Mouse (Mus musculus) cerebellum, adult (tissue): ENCODE results near the gene Arhgap18.
"Not testable (repeated sequence)": the region's sequence is repeated elsewhere in the genome, so short reads cannot be mapped to it uniquely, and the experiment has no call there.

Experiments used
- ATAC-seq: cut with Nextera tagmentation; 2 replicates; pipeline ENCODE4 v1.9.2; 2017; ENCODE audit warnings: mild to moderate bottlenecking, moderate library complexity, mixed read lengths; ENCODE audit not compliant: insufficient number of reproducible peaks, low FRiP score, low TSS enrichment

Arhgap18 gene

GRCm38 (mm10) chr10:26889754-26890153 lies 136.5 kb downstream of the Arhgap18 start:
- no peak for ATAC-seq

- ATAC-seq: no peak
Measured at GRCm38 (mm10) chr10:26890269-26890955, 137.2 kb downstream of the Arhgap18 start.

GRCm38 (mm10) chr10:26893091-26893490 lies 139.9 kb downstream of the Arhgap18 start:
- no peak for ATAC-seq

- no peak for ATAC-seq
Measured at GRCm38 (mm10) chr10:26895726-26896125, 142.5 kb downstream of the Arhgap18 start.

- ATAC-seq: no peak
Measured at GRCm38 (mm10) chr10:26900426-26900825, 147.2 kb downstream of the Arhgap18 start.

- no peak for ATAC-seq
Measured at GRCm38 (mm10) chr10:26903781-26904180, 150.6 kb downstream of the Arhgap18 start.

GRCm38 (mm10) chr10:26911176-26911575 lies 158.0 kb downstream of the Arhgap18 start:
- no peak for ATAC-seq

GRCm38 (mm10) chr10:26912112-26912797 lies 159.0 kb downstream of the Arhgap18 start:
- ATAC-seq: no peak

- no peak for ATAC-seq
Measured at GRCm38 (mm10) chr10:26912807-26913206, 159.6 kb downstream of the Arhgap18 start.

- no peak for ATAC-seq
Measured at GRCm38 (mm10) chr10:26919307-26919977, 166.2 kb downstream of the Arhgap18 start.

GRCm38 (mm10) chr10:26920383-26920979 lies 167.3 kb downstream of the Arhgap18 start:
- no peak for ATAC-seq

- not testable (repeated sequence) for ATAC-seq
Measured at GRCm38 (mm10) chr10:26936056-26936455, 182.8 kb downstream of the Arhgap18 start.

- not testable (repeated sequence) for ATAC-seq
Measured at GRCm38 (mm10) chr10:26938464-26938863, 185.2 kb downstream of the Arhgap18 start.

- no peak for ATAC-seq
Measured at GRCm38 (mm10) chr10:26939549-26939948, 186.3 kb downstream of the Arhgap18 start.

GRCm38 (mm10) chr10:26948331-26948730 lies 195.1 kb downstream of the Arhgap18 start:
- ATAC-seq: no peak

- no peak for ATAC-seq
Measured at GRCm38 (mm10) chr10:26949667-26950066, 196.4 kb downstream of the Arhgap18 start.

- no peak for ATAC-seq
Measured at GRCm38 (mm10) chr10:26950448-26950847, 197.2 kb downstream of the Arhgap18 start.

- no peak for ATAC-seq
Measured at GRCm38 (mm10) chr10:26958513-26958912, 205.3 kb downstream of the Arhgap18 start.
